Mouse (Mus musculus): ENCODE measurements around the gene Ralgds.

Gene Ralgds

GRCm38 (mm10) chr2:28563303-28563702 is 50.4 kb downstream of the Ralgds start, which contains the start of gene Cel:
Gene Cel, minus strand, starts transcription at chr2:28563403.
- no peak for DNase-seq (ENCODE audit: low spot score in 2 of 2)

- DNase-seq (ENCODE audit: low spot score in 2 of 2): no peak
Measured at GRCm38 (mm10) chr2:28563830-28564229, 50.9 kb downstream of the Ralgds start.

- no peak for DNase-seq (ENCODE audit: low spot score in 2 of 2)
Measured at GRCm38 (mm10) chr2:28564380-28564779, 51.5 kb downstream of the Ralgds start.

- DNase-seq (ENCODE audit: low spot score in 2 of 2): no peak
Measured at GRCm38 (mm10) chr2:28566545-28566944, 53.6 kb downstream of the Ralgds start.

- no peak for DNase-seq (ENCODE audit: low spot score in 2 of 2)
Measured at GRCm38 (mm10) chr2:28569903-28570302, 57.0 kb downstream of the Ralgds start.

- DNase-seq (ENCODE audit: low spot score in 2 of 2): no peak
Measured at GRCm38 (mm10) chr2:28575341-28575740, 62.4 kb downstream of the Ralgds start.

- DNase-seq (ENCODE audit: low spot score in 2 of 2): no peak
Measured at GRCm38 (mm10) chr2:28576815-28577214, 63.9 kb downstream of the Ralgds start.

- no peak for DNase-seq (ENCODE audit: low spot score in 2 of 2)
Measured at GRCm38 (mm10) chr2:28578003-28578402, 65.1 kb downstream of the Ralgds start.

- DNase-seq (ENCODE audit: low spot score in 2 of 2): peak; percentile 71 to 91
Measured at GRCm38 (mm10) chr2:28582647-28583353, 69.9 kb downstream of the Ralgds start.

- DNase-seq (ENCODE audit: low spot score in 2 of 2): no peak
Measured at GRCm38 (mm10) chr2:28583651-28584050, 70.7 kb downstream of the Ralgds start, which contains the start of gene Gtf3c5. Gene Gtf3c5, minus strand, starts transcription at chr2:28583751.

- DNase-seq (ENCODE audit: low spot score in 2 of 2): peak; percentile 47 to 83
Measured at GRCm38 (mm10) chr2:28585043-28585571, 72.2 kb downstream of the Ralgds start.

- DNase-seq (ENCODE audit: low spot score in 2 of 2): no peak
Measured at GRCm38 (mm10) chr2:28585730-28586129, 72.8 kb downstream of the Ralgds start.

- DNase-seq (ENCODE audit: low spot score in 2 of 2): no peak
Measured at GRCm38 (mm10) chr2:28588574-28588973, 75.6 kb downstream of the Ralgds start.

GRCm38 (mm10) chr2:28591479-28591878 is 78.6 kb downstream of the Ralgds start:
- DNase-seq (ENCODE audit: low spot score in 2 of 2): no peak

- peak in 1 of 2 experiments; percentile 34 for DNase-seq (ENCODE audit: low spot score in 2 of 2)
Measured at GRCm38 (mm10) chr2:28592809-28593208, 79.9 kb downstream of the Ralgds start.

- DNase-seq (ENCODE audit: low spot score in 2 of 2): no peak
Measured at GRCm38 (mm10) chr2:28596021-28596420, 83.1 kb downstream of the Ralgds start.

- no peak for DNase-seq (ENCODE audit: low spot score in 2 of 2)
Measured at GRCm38 (mm10) chr2:28596998-28597397, 84.1 kb downstream of the Ralgds start.

GRCm38 (mm10) chr2:28597733-28598547 is 85.0 kb downstream of the Ralgds start:
- no peak for DNase-seq (ENCODE audit: low spot score in 2 of 2)

GRCm38 (mm10) chr2:28598692-28599568 is 86.0 kb downstream of the Ralgds start:
- no peak for DNase-seq (ENCODE audit: low spot score in 2 of 2)

- DNase-seq (ENCODE audit: low spot score in 2 of 2): no peak
Measured at GRCm38 (mm10) chr2:28599569-28599900, 86.6 kb downstream of the Ralgds start.

GRCm38 (mm10) chr2:28601720-28602590 is 89.0 kb downstream of the Ralgds start:
- no peak for DNase-seq (ENCODE audit: low spot score in 2 of 2)
